Mouse (Mus musculus) right cerebral cortex, postnatal 4 days (tissue): Measurements from ENCODE around the gene Ndufaf2.

ENCODE experiments used
- DNase-seq: peaks from one replicate; pipeline ENCODE4 v3.0.0-alpha.2; 2022

Gene Ndufaf2

DNA sequence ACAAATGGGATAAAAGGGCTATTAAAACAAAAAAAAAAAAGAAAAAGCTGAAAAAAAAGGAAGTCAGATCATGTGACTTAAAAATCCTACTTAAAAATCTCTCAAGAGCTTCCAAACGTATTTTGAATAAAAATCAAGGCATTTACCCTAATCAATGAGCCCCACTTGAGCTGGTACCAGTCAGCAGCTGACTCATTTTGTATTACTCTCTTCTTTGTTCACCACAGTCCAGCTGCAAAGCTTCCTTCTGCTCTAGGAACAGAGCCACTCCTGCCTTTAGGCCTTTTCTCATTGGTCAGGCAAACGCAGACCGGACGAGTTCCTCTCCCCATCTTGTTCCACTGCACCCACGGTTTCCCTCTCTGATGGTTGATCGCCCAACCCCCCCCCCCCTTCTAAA is 22.8 kb downstream of the Ndufaf2 start:
- no peak for DNase-seq

DNA sequence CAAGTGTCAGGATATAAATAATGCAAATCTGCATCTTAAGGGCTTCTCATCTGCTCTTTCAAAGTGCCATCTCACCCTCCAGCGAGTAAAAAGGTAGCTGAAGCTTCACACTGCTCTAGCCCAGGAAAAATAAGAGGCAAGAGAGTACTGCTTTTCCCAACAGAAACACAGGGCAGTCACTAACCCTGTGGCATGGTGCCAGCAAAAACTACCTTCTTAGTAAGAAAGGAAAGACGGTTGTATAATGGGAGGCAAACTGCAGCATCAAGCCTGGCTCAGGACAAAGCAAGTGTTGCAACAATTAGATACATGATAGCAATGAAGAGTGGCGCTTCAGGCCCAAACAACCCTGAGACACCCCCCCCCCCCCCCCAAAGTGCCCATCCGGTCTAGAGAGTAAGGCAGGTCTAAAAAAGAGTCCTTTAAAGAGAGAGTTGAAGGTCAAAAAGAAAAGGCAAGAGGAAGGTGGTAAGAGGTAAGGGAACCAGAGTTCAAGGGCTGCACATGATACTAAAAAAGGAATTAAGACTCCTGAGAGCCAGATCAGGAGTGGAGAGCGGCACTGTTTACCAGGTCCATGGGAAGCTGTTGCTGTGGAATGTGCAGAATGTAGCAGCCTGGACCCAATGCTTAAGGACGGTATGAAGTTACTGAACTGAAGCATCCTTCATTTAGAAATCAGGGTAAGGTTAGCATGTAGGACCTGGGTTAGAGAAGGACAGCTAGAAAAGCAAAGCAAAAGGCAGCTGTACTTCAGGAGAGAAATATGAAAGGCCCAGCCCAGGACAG is 26.2 kb downstream of the Ndufaf2 start:
- no peak for DNase-seq

DNA sequence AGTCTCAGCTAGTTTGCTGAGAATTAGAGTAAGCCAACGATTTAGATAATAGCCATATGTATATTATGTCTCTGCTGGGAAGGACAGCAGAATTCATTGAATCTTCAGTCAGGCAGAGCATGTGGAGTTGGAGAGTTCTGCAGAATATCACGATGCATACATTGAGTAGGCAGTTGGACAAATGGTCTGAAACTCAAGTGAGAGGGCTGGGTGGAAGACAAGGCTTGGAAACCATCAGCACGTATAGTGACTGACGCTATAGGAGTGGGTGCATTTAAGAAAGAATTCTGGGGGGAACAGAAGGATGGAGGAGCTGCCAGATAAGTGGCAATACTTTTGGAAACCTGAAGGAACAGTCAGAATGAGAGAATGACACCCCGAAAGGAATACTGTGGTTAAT is 27.7 kb downstream of the Ndufaf2 start:
- no peak for DNase-seq

DNA sequence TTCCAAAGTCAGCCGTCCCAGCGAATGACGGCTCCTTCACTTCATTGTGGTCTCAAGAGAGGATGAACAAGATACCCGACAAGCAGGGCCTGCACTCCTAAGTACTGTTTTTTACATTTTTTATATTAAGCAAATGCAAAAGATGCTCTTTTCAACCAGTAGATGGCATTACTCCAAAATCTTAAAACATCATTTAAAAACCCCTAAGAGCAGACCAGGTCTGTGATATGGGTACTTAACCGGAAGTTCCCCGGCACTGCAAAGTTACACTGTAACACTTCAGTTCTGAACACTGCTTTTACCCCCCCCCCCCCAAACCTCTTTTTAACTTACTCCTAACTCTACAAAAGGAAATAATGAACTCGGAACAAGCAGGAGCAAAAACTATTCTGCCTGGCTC is 29.4 kb downstream of the Ndufaf2 start:
- DNase-seq = no peak

DNA sequence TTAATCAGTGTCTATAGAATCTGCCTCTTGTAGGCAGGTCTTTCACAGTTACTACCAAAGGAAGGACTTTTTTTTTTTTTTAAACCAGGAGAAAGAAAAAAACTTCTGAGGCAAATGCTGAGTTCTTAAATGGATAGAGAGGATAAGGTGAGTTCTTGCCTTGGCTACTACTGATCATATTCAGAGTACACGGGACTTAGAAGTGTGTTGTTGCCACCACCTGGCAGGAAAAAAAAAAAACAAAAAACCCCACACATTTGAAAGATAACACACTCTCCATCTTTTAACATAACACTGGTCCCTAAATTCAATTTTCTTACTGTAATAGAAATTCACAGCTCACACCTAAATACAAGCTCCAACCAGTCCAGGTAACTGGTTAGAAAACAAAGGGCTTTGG is 30.5 kb downstream of the Ndufaf2 start:
- DNase-seq = no peak

DNA sequence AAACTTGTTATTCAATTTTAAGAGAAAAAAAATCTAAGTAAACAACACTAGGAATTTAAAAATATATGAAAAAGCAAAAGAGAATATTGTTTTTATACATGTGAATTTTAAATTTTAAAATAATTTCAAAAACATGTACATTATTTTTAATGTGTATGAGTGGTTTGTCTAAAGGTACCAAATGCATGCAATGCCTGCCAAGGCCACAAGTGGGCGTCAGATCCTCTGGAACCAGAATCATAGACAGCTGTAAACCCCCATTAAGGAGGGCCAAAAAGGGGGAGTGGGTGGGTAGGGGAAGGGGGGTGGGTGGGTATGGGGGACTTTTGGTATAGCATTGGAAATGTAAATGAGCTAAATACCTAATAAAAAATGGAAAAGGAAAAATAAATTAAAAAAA is 31.3 kb downstream of the Ndufaf2 start:
- peak; percentile 25 for DNase-seq

DNA sequence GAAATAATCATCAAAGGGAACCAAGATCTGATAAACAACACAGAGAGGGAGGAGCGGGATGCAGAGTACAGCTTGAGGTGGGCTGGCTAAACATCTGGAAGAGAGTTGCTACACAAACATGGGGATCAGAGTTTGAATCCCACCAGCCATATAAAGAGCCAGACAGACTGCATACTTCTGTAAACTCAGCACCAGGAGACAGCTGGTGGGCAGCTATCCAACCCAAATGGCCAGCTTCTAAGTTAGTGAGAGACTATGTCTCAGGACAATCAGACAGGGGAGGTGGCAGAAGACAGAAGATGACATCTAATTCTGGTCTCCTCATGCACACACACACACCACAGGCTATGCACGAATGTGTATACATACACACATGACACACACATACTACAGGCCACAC is 32.2 kb downstream of the Ndufaf2 start:
- DNase-seq = no peak

DNA sequence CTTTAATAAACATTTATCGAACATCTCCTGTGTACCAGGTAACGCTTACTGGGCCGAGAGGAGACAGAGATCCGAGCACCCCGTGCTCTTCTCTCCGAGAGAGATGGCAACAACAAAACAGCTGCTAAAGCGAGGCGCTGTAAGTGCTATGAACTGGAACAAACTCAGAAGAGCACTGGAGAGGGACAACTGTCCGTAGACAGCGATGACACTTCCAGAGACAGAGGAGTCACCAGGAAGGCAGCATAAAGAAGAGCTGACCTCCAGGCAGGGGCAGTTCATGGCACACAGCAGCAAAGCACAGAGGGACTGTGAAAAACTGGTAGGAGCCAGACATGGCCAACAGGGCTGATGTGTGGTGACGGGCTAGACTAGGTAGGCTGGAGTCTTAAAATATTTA is 34.3 kb downstream of the Ndufaf2 start:
- no peak for DNase-seq

DNA sequence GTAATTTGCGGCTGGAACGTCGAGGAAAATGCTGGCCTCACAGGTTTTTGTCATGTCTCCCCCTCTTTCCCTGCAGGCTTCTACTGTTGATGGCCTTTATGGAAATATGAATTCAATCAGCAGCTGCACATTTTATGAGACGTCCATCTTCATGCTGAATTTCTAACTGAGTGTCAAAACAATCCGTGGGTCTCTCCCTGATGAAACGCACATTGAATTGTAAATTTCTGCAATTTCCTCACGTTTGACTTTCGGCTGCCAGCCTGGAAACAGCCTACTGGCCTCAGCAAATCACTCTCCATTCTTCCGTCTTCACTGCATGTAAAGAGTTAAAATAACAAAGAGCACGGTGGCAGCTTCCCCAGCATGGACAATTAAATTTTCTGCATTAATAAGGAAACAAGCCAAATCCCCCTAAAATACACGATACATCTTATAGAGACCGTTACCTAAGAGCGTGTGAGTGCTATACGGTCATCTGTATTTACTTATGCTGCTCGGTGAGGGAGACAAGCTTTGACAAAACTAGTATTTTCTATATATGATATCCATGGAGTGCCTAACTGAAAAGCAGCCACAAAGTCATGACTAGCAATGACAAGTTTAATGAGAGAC is 35.2 kb downstream of the Ndufaf2 start:
- DNase-seq = no peak

DNA sequence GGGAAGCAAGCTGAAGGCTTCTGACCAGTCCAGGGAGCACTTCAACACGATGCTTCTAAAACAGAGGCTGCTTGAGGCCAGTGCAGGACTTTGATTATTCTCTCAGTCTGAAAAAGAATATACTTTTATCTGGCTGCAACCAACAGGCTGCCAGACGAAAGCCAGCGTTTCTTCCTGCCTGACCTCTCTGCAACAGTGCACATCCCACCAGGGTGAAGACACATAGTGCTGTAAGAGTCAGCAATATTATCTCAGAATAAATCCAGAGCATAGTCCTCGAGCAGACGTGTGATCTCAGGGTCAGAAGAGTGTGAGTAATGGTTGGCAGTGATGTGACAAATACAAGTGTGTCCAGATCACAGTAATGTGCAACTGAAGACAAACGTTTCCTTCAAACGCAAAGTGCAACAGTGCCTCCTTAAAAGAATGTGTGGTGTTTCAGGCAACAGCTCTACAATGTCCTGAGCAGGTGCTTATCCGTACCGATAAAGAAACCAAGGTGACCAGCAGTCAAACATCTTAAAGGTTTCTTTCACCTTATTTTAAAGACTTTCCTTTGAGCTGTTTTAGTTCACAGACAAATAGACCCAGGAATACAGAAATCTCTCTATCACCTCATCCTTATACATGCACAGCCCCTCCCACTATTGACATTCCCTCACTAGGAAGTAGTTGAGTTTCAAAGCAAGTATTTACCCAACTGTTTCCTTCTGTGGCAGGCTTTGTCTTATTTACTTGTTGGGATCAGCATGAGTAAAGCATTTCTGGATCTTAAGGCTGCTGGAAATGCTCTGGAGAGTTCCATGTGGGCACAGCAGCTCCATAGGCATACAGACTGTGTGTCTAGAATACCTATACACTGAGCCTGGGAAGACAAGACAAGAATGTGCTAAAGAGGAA is 38.8 kb downstream of the Ndufaf2 start:
- DNase-seq = no peak

DNA sequence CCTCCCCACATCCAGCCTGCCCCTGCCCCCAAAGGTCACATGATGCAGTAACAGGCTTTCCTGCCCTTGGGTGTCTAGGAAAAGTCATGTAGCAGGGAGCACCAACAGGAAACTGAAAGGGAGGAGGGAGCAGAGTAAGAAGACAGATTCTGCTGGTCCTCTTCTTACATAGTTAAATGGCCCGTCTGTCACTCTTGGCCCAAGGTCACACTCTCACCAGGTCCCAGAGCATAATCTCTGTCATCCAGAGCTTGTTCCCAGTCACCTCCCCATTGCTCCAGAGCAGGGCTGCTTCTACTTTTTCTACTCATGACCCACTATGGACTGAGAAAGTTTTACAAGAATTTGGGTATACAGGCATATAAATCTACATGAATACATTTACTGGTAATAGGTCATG is 40.2 kb downstream of the Ndufaf2 start:
- no peak for DNase-seq

DNA sequence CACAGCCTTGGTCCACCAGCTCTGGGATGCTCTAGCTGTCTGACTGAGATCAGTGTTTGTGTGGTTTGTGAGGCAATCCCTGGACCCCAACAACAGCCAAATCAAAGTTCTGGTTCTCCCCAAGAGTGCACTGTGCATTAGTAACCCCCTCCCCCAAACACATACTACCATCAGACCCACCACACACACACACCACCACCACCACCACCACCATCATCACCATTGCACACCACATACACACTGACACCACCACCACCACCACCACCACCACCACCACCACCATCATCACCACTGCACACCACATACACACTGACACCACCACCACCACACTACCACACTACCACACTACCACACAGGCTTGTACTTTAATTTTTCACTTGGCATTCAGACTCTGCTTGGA is 40.8 kb downstream of the Ndufaf2 start:
- DNase-seq = no peak

DNA sequence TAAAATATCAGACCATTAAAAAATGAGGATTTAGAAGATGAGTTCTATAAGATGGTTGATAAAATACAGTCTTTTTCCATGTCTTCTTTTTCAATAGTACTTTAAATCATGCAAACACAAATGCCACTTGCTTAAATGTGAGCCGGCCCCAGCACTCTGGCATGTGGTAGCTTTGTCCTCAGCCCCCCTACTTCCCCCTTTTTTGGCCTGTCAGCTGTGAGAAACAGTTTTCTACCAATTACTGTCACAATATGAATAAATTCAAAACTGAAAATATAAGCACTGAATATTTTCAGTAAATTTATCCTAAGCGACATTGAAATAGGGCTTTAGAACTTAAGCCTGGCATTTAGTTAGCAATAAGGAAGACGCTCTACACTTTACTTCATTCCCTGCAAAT is 44.2 kb downstream of the Ndufaf2 start:
- no peak for DNase-seq

DNA sequence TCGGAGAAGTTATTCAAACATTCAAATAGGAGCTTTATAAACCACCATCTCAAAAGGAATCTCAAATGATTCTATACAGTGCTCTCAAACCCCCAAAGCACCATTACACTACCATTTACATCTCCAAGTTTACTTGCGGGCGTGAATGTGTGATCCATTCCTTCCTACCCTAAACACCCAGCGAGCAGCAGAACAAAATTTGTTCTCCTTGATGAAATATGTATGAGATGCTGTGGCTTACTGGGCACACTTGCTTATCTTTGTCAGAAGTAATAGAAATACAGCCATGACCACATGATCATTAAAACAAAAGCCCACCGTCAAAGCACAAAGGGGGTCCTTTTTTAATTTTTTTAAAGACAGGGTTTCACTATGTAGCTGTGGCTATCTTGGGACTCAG is 44.9 kb downstream of the Ndufaf2 start:
- DNase-seq = no peak

DNA sequence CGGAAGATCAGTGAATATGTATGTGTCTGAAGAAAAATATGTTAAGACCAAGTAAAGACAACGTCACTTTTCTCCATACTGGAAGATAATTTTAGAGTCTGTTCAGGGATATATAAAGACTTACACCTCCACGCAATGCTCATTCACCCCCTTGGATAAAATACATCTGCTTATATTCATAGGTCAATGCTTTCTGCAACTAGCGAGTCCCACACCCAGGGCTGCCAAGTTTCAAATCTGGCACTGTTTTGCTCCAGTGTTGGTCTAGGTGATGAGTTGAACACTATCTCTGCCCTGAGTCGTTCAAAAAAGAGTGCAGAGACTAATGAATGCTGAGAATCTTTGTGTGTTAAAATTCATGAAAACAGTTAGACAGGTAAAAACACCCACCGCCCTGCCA is 47.5 kb downstream of the Ndufaf2 start:
- no peak for DNase-seq

DNA sequence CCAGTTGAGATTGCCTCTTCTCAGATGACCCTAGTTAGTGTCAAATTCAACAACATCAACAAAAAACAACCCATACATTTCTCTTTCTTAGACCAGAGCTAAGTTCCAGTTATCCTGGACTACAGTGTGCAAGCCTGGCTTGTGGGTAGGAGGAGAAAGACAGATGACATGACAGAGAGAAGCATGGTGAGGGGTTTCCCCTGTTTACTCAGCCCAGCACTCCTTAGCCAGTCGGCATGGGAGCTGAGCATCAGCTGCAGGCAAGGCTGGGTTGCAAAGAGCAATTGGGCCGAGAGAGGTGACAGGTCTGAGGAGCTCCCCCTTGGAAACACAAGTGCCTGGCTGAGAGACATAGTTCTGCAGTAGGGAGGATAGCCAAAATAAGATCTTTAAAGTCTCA is 57.7 kb downstream of the Ndufaf2 start:
- no peak for DNase-seq

DNA sequence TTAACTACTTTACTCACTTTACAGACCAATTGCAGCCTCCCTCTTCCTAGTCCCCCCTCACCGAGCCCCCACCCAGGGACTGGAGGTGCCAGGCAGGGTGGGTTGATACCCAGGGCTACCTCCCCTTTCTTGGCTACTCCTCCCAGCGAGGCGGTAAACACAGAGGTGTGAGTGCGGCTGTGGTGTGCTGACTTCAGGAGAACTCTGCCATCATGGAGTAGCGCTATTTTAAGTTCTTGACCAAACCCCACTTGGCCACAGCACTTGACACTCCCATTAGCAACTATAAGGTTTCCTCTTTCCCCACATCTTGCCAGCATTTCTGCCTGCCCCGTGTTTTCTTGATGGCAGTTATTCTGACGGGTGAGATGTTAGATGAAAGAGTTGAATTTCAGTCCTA is 62.0 kb downstream of the Ndufaf2 start:
- no peak for DNase-seq

DNA sequence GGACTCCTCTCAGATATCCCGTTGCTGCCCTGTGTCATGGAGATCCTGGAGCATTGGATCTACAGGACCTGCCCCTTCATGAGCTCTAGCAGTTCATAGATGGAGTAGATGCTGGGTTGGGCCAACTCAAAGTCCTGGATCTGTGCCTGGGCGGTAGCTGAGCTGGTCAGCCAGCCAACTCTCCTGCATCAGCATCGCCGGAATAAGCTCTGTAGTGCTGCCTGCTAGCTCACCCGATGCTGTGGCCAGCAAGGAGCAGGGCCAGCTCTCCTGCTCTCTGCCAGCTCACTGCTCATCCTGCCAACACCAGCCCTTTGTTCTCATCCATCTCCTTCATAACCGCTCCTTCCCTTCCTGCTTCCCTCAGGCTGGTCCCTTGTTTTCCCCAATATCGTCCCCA is 62.8 kb downstream of the Ndufaf2 start:
- DNase-seq = peak; percentile 32

DNA sequence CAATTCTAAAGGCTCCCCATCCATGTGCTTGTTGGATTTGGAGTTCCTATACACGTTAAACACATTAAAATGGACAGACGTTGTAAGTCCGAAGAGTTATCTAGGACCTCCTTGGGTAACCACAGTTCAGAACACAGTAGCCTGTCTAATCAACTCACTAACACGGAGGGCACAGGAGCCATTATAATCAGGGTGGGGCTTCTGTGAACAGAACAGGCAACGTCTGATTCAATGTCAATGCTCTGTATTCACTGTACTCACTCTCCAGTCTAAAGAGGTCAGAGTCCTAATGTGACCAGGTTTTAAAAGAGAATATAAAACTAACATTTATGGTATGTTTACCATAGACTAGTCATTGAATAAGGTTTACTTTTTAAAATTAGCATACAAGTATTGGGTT is 63.7 kb downstream of the Ndufaf2 start:
- no peak for DNase-seq

DNA sequence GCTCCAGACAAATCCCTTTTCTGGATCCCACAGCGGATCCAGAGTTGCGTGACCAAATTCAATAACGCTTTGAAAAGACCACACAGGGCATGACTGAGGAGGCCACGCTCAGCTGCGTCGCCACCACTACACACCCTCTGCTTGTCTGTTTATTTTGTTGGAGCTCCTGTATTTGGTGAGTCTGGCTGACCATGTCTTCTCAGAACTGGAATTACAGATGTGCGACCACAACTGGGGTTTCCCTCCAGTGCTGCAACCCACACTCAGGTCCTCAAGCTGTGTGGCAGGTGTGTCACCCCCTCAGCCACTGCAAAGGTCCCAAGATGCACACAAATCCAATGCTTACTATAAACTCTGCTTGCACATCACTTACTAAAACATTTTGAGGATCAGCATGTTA is 66.1 kb downstream of the Ndufaf2 start:
- DNase-seq = no peak

DNA sequence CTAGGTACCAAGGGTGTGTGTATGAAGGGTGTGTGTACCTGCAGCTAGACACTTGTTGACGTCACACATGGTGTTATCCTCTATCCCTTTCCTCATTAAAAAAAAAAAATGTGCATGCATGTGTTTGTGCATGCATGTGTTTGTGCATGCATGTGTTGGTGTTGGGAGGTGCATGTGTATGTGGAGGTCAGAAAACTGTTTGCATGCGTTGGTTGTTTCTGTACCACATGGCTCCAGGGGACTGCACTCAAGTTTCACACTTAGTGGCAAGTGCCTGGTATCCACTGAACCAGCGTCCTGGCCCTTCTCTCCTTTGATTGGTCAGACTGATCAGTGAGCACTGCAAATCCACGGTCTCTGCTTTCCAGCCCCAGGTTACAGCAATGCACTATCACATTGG is 71.7 kb downstream of the Ndufaf2 start:
- no peak for DNase-seq

DNA sequence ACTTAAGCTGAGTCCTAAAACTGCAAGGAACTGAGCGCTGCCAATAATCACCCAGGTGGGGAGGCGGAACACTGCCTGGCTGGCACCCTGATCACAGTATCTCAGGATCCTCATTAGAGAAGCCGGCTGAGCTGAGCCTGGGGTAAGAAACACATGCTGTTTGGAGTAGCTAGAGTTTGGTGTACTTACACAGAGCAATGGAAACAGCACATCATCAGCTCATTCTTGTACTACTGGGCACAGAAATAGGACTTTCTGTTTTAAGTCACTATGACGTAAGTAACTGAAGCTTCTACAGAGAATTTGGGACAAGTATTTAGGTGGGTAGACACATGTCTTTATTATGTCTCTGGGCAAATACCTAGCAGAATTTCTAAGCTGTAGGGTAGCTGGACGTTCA is 72.4 kb downstream of the Ndufaf2 start:
- DNase-seq = no peak

DNA sequence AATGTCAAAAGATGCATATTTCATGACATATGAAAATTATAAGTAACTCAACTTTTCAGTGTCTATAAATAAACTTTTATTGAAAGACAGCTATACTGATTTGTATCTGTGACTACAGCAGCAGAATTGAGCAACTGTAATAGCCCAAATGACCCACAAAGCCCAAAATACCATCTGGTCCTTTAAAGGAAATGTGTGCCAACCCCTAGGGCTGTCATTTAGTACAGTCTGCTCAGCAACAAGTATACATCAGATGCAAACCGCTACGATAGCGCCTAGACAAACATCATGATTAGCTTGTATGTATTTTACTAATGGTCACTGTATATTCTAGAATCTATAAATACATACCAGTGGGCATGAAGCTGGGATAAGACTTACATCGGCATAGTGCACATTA is 74.3 kb downstream of the Ndufaf2 start:
- DNase-seq = no peak

DNA sequence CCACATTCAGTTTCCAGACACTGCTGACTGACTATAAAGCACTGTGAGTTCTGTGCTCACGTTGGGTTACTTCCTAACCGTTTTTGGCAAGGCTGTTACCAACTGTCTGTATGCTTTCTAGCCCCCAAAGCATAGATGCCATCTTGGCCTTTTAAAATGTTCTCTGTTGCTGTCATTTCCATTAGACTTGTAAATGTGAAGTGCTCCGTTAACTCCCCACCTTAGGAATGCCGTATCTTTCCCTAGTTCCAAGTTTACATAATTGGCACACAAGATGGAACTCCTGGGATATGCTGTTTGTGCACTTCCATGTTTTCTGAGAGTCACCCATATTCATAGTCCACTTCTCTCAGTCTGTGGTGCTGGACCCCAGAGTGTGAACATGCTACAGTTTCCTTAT is 80.5 kb downstream of the Ndufaf2 start:
- no peak for DNase-seq
